Mouse (Mus musculus) activated CD4-positive, CD25-positive, alpha-beta regulatory T cell, adult 4 months (primary cell): ENCODE measurements around the gene Olfr1036. TPM values are rescaled to one million over a fixed set of nuclear protein-coding genes. Genes with fewer than 3 reads are reported as not detected.
"Not testable (repeated sequence)": the region's sequence is repeated elsewhere in the genome, so short reads cannot be mapped to it uniquely, and the experiment has no call there.

ENCODE experiments used
- ATAC-seq: one replicate; pipeline ENCODE4 v1.8.0; 2017
- polyA plus RNA-seq, 2 experiments: library from polyadenylated mRNA; unstranded; fragments of 100-300 nt; shearing (Covaris generic); gene quantifications; one replicate each; pipeline ENCODE4 v1.2.1; 2017

The Olfr1036 gene
- not detected for polyA plus RNA-seq

- ATAC-seq = not testable (repeated sequence)
These were observed at the start of gene Olfr1036 for GRCm38 (mm10) chr2:86073692-86074091. Gene Olfr1036, plus strand, starts transcription at chr2:86073992.

GRCm38 (mm10) chr2:86045561-86045960 lies 28.2 kb upstream of the Olfr1036 start, which contains the start of gene Olfr1034:
Gene Olfr1034, plus strand, starts transcription at chr2:86045861.
- no peak for ATAC-seq

GRCm38 (mm10) chr2:86050777-86051176 lies 23.0 kb upstream of the Olfr1036 start:
- ATAC-seq = not testable (repeated sequence)

GRCm38 (mm10) chr2:86063766-86064165 lies 10.0 kb upstream of the Olfr1036 start:
- ATAC-seq = peak; percentile 100

DNA sequence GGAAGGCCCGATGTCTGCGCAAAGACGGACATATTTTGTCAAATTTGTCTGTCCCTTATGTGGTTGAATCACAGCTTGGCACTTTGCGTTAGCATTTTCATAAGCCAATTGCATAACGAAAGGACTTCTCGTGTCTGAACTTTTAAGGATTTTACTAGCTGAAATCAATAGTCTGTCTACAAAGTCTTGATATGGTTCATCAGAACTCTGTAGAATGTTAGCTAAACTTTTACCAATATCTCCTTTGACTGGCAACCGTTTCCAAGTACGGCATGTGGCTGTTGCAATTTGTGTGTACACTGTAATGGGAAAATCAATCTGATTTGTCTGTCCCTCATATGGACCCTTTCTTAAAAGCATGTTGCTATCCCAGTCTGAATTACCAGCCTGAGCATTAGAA lies 3.6 kb upstream of the Olfr1036 start:
- ATAC-seq = no peak

GRCm38 (mm10) chr2:86080478-86080877 lies 6.7 kb downstream of the Olfr1036 start:
- not testable (repeated sequence) for ATAC-seq

- no peak for ATAC-seq
These were observed 13.5 kb downstream of the Olfr1036 start, which contains the start of gene Olfr1037 for GRCm38 (mm10) chr2:86087285-86087684. Gene Olfr1037, minus strand, starts transcription at chr2:86087385.

Other genes with a start within 250 kb of the Olfr1036 start
- gene Olfr1019, start 228.5 kb upstream of the Olfr1036 start, polyA plus RNA-seq = not detected
- gene Olfr1020, start 227.0 kb upstream of the Olfr1036 start, polyA plus RNA-seq = not detected
- gene Olfr1022, start 205.4 kb upstream of the Olfr1036 start, polyA plus RNA-seq = not detected
- not detected for gene Olfr1023, start 188.4 kb upstream of the Olfr1036 start, polyA plus RNA-seq
- gene Olfr1024, start 168.9 kb upstream of the Olfr1036 start, polyA plus RNA-seq = not detected
- gene Olfr1025-ps1, start 158.8 kb upstream of the Olfr1036 start, polyA plus RNA-seq = not detected
- gene Olfr1026, start 152.4 kb upstream of the Olfr1036 start, polyA plus RNA-seq = not detected
- not detected for gene Olfr1028, start 123.6 kb upstream of the Olfr1036 start, polyA plus RNA-seq
- gene Olfr1029, start 100.1 kb upstream of the Olfr1036 start, polyA plus RNA-seq = not detected
- not detected for gene Olfr1030, start 94.7 kb upstream of the Olfr1036 start, polyA plus RNA-seq
- gene Olfr1031, start 83.7 kb upstream of the Olfr1036 start, polyA plus RNA-seq = not detected
- not detected for gene Olfr1032, start 68.5 kb upstream of the Olfr1036 start, polyA plus RNA-seq
- 1 to 10 TPM in 1 of 2 experiments, not detected in 1; 1.2 TPM for gene Olfr1033, start 53.4 kb upstream of the Olfr1036 start, polyA plus RNA-seq
- not detected for gene Olfr1034, start 28.1 kb upstream of the Olfr1036 start, polyA plus RNA-seq
- gene Olfr1037, start 13.4 kb downstream of the Olfr1036 start, polyA plus RNA-seq = not detected
- not detected for gene Olfr1039, start 61.9 kb downstream of the Olfr1036 start, polyA plus RNA-seq
- not detected for gene Olfr1040, start 72.7 kb downstream of the Olfr1036 start, polyA plus RNA-seq
- gene Olfr1042, start 87.8 kb downstream of the Olfr1036 start, polyA plus RNA-seq = not detected
- gene Olfr1043, start 93.5 kb downstream of the Olfr1036 start, polyA plus RNA-seq = not detected
- gene Olfr1044, start 103.8 kb downstream of the Olfr1036 start, polyA plus RNA-seq = not detected
- gene Olfr52, start 111.7 kb downstream of the Olfr1036 start, polyA plus RNA-seq = not detected
- under 1 TPM in 1 of 2 experiments, not detected in 1; 0.44 TPM for gene Olfr1045, start 129.0 kb downstream of the Olfr1036 start, polyA plus RNA-seq
- not detected for gene Olfr1046, start 145.3 kb downstream of the Olfr1036 start, polyA plus RNA-seq
- not detected for gene Olfr1047, start 157.4 kb downstream of the Olfr1036 start, polyA plus RNA-seq
- not detected for gene Olfr1048, start 166.3 kb downstream of the Olfr1036 start, polyA plus RNA-seq
- not detected for gene Olfr1049, start 184.3 kb downstream of the Olfr1036 start, polyA plus RNA-seq
- gene Olfr1051, start 205.1 kb downstream of the Olfr1036 start, polyA plus RNA-seq = not detected
- under 1 TPM in 1 of 2 experiments, not detected in 1; 0.21 TPM for gene Olfr1052, start 218.5 kb downstream of the Olfr1036 start, polyA plus RNA-seq
- not detected for gene Olfr1053, start 241.3 kb downstream of the Olfr1036 start, polyA plus RNA-seq